Mouse (Mus musculus): ENCODE measurements around the gene Alyref. TPM values are rescaled to one million over a fixed set of nuclear protein-coding genes. Genes with fewer than 3 reads are reported as not detected.

The Alyref gene
- polyA plus RNA-seq, 1 experiment from 2014 or later: 213 TPM

DNA sequence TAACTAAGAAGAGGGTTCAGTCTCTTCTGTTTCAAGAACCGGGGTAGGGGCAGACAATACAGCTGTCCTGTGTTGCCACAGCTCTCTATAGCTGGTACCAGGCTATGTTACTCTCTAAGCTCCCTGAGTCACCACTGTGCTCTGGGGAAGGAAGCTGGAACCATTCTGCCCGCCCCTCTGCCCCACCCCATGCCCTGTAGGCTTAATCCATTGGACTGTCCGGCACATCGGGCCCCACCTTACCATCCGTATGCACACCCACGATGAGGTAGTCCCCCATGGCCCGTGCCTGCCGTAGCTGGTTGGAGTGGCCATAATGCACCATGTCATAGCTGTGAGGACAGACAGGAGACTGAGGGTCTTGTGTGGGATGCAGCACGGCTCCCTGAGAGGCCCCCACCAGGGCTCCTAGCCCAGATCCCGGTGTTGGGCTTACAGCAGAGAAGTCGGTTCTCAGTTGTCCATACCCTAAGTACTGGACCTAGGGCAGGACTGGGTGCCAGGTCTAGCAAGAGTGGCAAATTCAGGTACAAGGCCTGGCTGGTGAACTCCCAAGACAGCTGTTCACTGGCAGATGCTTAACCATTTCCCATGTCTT lies 17.5 kb upstream of the Alyref start:
- H3K27ac ChIP-seq (replicated peaks): no peak overlapping the region
- peak; percentile 67 for DNase-seq (ENCODE audit: low spot score)
- H3K27me3 ChIP-seq (ENCODE audit: control insufficient read depth, insufficient read depth, low read length): no peaks in the 10 kb centered on the region
- no peak for TF ChIP-seq EP300 (optimal IDR thresholded peaks at IDR 0.05)
- no peaks in the 10 kb centered on the region for H3K9me3 ChIP-seq (ENCODE audit: control insufficient read depth, low read length)
- H3K4me3 ChIP-seq (ENCODE audit: low read depth, low read length): no peak overlapping the region
- H3K4me1 ChIP-seq (replicated peaks; ENCODE audit: control insufficient read depth, insufficient read depth): peaks cover 3% of the 10 kb centered on the region
- peak; percentile 47 for ATAC-seq (ENCODE audit: low FRiP score, low TSS enrichment)
- H3K36me3 ChIP-seq (ENCODE audit: control insufficient read depth, insufficient read depth, low read length): peaks cover 14% of the 10 kb centered on the region
- 83% methylated on average over 11 of the region's 11 CpGs for WGBS
- peak overlapping the region; percentile 27; the same call in 1 of the 2 replicates for H3K9ac ChIP-seq (ENCODE audit: low read length)
- H3K4me2 ChIP-seq (replicated peaks; ENCODE audit: low read depth): no peak overlapping the region

DNA sequence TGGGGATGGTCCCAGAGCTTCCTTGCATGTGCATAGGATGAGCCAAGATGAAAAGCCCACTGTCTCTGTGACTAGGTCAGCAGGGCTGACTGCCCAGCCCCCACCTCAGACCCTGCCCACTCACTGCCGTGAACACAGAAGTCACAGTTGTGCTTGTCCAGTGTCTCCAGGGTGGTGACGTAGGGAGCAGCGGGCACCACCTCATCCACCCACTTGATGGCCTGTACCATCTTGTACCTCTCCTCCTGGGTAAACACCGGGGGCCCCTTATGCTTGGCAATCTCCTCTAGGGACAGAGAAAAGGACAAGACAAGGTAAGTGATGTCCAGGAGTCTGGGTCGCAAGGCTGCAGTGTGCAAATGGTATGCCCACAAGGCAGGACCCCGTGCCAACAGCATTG lies 17.0 kb upstream of the Alyref start:
- Histone ChIP-seq H3K36me3 (ENCODE audit: control insufficient read depth, insufficient read depth, low read length) (peaks cover 12% of the 10 kb centered on the region), H3K27ac (replicated peaks) (no peak overlapping the region), H3K27me3 (ENCODE audit: control insufficient read depth, insufficient read depth, low read length) (no peaks in the 10 kb centered on the region), H3K9ac (ENCODE audit: low read length) (peak overlapping the region; percentile 27; the same call in 1 of the 2 replicates), H3K4me1 (replicated peaks; ENCODE audit: control insufficient read depth, insufficient read depth) (peaks cover 3% of the 10 kb centered on the region), H3K4me2 (replicated peaks; ENCODE audit: low read depth) (no peak overlapping the region), H3K9me3 (ENCODE audit: control insufficient read depth, low read length) (no peaks in the 10 kb centered on the region), H3K4me3 (ENCODE audit: low read depth, low read length) (no peak overlapping the region)
- DNase-seq (ENCODE audit: low spot score) (no peak), ATAC-seq (ENCODE audit: low FRiP score, low TSS enrichment) (no peak)
- no peak for TF ChIP-seq CTCF (IDR thresholded peaks at IDR 0.05; ENCODE audit: low read depth)
- TF ChIP-seq EP300 (optimal IDR thresholded peaks at IDR 0.05): no peak
- 92% methylated on average over 6 of the region's 6 CpGs for WGBS

DNA sequence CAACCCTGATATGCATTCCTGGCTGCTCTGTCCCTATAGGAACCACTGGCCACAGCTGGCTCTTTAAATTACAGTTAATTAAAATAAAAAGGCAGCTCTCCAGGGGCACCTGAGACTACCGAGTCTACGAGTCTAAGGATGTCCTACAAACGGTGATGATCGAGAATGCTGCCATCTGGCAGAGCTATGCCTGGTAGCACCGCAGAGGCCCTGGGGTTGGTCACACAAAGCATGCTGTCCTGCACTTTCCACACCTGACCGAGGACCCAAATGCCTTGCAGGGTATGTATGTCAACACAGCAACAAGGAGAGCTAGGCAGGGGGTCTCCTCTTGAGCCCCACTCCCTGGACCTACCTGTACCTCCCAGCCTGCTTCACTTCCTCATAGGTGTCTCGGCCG lies 15.8 kb upstream of the Alyref start:
- no peaks in the 10 kb centered on the region for H3K9me3 ChIP-seq (ENCODE audit: control insufficient read depth, low read length)
- no peak overlapping the region for H3K9ac ChIP-seq (ENCODE audit: low read length)
- TF ChIP-seq CTCF (IDR thresholded peaks at IDR 0.05; ENCODE audit: low read depth) (no peak), EP300 (optimal IDR thresholded peaks at IDR 0.05) (no peak)
- H3K4me2 ChIP-seq (replicated peaks; ENCODE audit: low read depth): no peak overlapping the region
- H3K27ac ChIP-seq (replicated peaks): no peak overlapping the region
- no peak overlapping the region for H3K4me3 ChIP-seq (ENCODE audit: low read depth, low read length)
- ATAC-seq (ENCODE audit: low FRiP score, low TSS enrichment) (no peak), DNase-seq (ENCODE audit: low spot score) (no peak)
- peaks cover 12% of the 10 kb centered on the region for H3K36me3 ChIP-seq (ENCODE audit: control insufficient read depth, insufficient read depth, low read length)
- 88% methylated on average over 8 of the region's 8 CpGs for WGBS
- H3K4me1 ChIP-seq (replicated peaks; ENCODE audit: control insufficient read depth, insufficient read depth): peaks cover 3% of the 10 kb centered on the region
- H3K27me3 ChIP-seq (ENCODE audit: control insufficient read depth, insufficient read depth, low read length): no peaks in the 10 kb centered on the region

DNA sequence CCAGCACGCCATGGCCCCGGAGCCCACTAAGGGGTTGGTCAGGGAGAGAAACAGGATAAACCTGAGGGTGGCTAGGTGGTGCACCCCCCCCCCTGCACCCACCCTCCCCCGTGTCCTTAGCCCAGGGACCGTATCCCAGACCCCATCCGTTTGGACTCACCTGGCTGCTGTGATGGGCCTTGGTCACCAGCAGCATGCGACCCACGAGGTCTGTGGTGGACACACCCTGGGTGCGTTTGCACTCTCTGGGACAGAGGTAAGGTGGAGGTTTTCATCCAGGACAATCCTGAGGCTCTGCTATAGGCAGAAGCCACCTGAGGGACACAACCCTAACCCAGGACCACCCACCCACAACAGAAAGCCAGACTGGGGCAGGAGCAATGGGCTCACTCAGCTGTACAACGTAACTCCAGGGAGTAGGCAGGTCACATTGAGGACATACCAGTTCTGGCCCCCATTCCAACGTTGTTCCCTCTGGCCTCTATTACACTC lies 15.4 kb upstream of the Alyref start:
- Histone ChIP-seq H3K27ac (replicated peaks) (no peak overlapping the region), H3K4me2 (replicated peaks; ENCODE audit: low read depth) (no peak overlapping the region), H3K9me3 (ENCODE audit: control insufficient read depth, low read length) (no peaks in the 10 kb centered on the region), H3K4me1 (replicated peaks; ENCODE audit: control insufficient read depth, insufficient read depth) (peaks cover 6% of the 10 kb centered on the region), H3K27me3 (ENCODE audit: control insufficient read depth, insufficient read depth, low read length) (no peaks in the 10 kb centered on the region), H3K4me3 (ENCODE audit: low read depth, low read length) (no peak overlapping the region), H3K36me3 (ENCODE audit: control insufficient read depth, insufficient read depth, low read length) (peaks cover 12% of the 10 kb centered on the region), H3K9ac (ENCODE audit: low read length) (no peak overlapping the region)
- WGBS: 85% methylated on average over 10 of the region's 10 CpGs
- no peak for TF ChIP-seq CTCF (IDR thresholded peaks at IDR 0.05; ENCODE audit: low read depth)
- no peak for TF ChIP-seq EP300 (optimal IDR thresholded peaks at IDR 0.05)
- DNase-seq (ENCODE audit: low spot score): no peak
- ATAC-seq (ENCODE audit: low FRiP score, low TSS enrichment): no peak

DNA sequence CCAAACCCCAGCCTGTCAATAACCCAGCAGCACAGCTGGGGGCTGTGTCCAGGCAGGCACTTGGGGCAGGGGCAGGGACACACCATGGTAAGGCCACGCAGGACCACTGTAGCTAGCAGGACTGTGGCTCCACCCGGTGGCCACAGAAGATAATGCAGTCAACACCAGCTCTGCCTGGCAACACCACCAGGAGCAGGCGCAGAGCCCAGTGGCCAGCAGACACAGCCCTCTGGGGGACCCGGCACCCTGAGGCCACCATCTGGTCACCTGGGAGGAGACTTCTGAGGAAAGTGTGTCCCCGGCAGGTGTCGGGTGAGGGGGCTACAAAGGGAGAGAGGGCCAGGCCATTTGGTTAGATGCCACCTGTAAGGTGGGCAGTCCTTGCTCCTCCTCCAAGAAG lies 14.6 kb upstream of the Alyref start:
- WGBS: 37% methylated on average over 6 of the region's 6 CpGs
- H3K4me2 ChIP-seq (replicated peaks; ENCODE audit: low read depth): no peak overlapping the region
- H3K9ac ChIP-seq (ENCODE audit: low read length): no peak overlapping the region
- no peaks in the 10 kb centered on the region for H3K27me3 ChIP-seq (ENCODE audit: control insufficient read depth, insufficient read depth, low read length)
- H3K4me1 ChIP-seq (replicated peaks; ENCODE audit: control insufficient read depth, insufficient read depth): peaks cover 7% of the 10 kb centered on the region
- H3K27ac ChIP-seq (replicated peaks): no peak overlapping the region
- TF ChIP-seq CTCF (IDR thresholded peaks at IDR 0.05; ENCODE audit: low read depth) (peak; percentile 95), EP300 (optimal IDR thresholded peaks at IDR 0.05) (no peak)
- no peaks in the 10 kb centered on the region for H3K9me3 ChIP-seq (ENCODE audit: control insufficient read depth, low read length)
- ATAC-seq (ENCODE audit: low FRiP score, low TSS enrichment) (peak; percentile 22), DNase-seq (ENCODE audit: low spot score) (peak; percentile 85)
- peaks cover 12% of the 10 kb centered on the region for H3K36me3 ChIP-seq (ENCODE audit: control insufficient read depth, insufficient read depth, low read length)
- H3K4me3 ChIP-seq (ENCODE audit: low read depth, low read length): no peak overlapping the region

DNA sequence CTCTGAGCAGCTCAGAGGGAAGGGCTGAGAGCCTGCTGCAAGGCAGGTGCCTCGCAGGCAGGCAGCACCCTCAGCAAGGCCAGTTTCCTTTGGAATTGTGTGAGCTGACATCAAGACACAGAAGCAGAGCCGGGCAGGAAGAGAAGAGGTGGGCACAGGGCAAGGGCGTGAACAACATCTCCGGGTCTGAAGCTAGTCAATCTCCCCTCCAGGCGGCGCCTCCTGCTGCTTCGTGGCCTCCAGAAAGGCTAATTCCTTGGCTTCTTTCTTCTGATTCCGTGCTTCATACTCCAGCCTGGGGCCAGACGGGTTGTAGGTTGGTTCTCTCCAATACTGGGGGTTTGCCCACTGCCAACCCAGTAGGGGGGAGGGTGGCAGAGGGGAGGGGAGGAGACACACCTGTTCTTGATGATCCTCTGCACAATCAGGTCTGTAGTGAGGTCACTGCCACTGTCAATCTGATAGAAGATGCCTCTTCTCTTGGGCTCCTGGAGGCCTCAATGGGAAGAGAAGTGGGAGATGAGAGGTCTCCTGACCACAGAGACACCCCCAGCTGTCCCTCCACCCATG lies 12.4 kb upstream of the Alyref start:
- ATAC-seq (ENCODE audit: low FRiP score, low TSS enrichment) (no peak), DNase-seq (ENCODE audit: low spot score) (no peak)
- TF ChIP-seq EP300 (optimal IDR thresholded peaks at IDR 0.05) (no peak), CTCF (IDR thresholded peaks at IDR 0.05; ENCODE audit: low read depth) (no peak)
- Histone ChIP-seq H3K4me3 (ENCODE audit: low read depth, low read length) (no peak overlapping the region), H3K27ac (replicated peaks) (no peak overlapping the region), H3K36me3 (ENCODE audit: control insufficient read depth, insufficient read depth, low read length) (peaks cover 12% of the 10 kb centered on the region), H3K9me3 (ENCODE audit: control insufficient read depth, low read length) (no peaks in the 10 kb centered on the region), H3K9ac (ENCODE audit: low read length) (no peak overlapping the region), H3K4me2 (replicated peaks; ENCODE audit: low read depth) (no peak overlapping the region), H3K27me3 (ENCODE audit: control insufficient read depth, insufficient read depth, low read length) (no peaks in the 10 kb centered on the region), H3K4me1 (replicated peaks; ENCODE audit: control insufficient read depth, insufficient read depth) (peaks cover 3% of the 10 kb centered on the region; the same call in 1 of the 2 replicates)
- WGBS: 81% methylated on average over 9 of the region's 9 CpGs
